Mouse (Mus musculus) erythroblast, embryonic 14.5 days (primary cell): Measurements from ENCODE around the gene Sidt2.

ENCODE experiments used
- GATA1 ChIP-seq: IDR thresholded peaks from 2 replicates; pipeline ENCODE4 v1.6.1; 2012; ENCODE audit warnings: low read length, inconsistent platforms, mixed read lengths
- TAL1 ChIP-seq: IDR thresholded peaks from 3 replicates; pipeline ENCODE4 v1.6.1; 2012; ENCODE audit warnings: low read length, inconsistent platforms, mixed read lengths

DNA sequence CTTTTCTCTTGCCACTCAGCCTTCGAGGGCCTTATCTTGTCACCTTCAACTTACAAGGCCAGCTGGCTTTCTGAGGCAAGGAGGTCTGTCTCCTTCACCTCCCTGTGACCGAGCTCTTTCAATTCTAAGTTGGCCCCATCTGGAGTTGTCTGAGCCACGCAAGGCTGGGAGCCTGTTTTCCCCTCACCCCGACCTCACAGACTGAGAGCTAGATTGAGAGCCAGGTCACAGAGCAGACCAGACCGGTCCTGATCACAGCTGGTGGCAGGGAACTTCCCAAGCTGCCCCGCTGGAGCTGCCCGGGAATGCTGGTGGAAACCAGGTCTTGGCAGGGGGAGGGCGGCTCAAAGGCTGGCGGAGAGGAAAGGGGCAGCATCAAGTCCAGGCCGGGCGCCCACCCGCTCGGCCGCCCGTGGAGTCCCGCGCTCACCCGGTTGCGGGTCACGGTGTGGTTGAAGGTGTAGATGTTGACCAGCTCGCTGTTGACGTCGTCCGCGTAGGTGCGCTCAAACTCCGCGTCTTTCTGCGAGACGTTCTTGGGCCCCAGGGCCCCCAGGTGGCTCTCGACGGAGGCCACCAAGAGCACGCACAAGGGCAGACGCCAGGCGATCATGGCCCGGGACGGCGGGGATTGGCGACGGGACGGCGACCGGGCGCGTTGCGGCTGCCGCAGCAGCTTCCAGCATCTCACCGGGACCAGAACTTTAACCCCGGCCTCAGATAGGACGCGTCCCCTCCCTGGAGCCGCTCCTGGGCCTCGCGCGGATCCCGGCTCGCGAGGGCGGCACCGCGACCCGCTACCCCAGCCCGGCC is 558 bp downstream of the Sidt2 start:
- no peak for TF ChIP-seq TAL1
- no peak for TF ChIP-seq GATA1
